10 mouse cellular contexts compared by ENCODE assay signal in the genomic region with DNA sequence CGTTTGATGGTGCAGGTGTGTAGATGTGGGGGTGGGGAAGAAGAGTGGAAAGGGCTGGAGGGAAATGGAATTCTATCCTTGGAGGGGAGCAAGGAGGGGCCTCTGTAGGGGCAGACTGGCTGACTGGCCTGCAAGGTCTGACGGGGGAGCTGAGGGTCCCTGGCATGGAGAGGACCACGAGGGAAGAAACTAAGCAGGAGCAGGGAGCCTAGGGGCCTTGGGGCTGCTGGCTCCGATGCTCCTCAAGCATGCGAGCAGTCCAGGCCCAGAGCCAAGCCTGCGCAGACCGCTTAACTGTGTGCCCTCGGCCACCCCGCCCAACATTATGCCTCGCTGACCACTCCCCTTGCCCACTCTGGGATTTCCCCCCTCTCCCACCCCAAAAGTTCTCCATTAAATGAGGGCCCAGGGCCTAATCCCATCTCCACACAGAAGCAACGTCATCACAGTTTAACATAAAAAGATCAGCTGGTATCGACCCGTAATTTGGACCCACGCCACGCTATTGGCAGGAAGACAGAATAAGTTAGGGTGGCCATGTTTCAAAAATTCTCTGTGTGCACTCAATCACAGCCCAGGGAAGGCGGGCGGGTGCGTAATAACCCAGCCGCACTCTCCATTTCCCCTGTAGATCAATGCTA. TPM values are rescaled to one million over a fixed set of nuclear protein-coding genes. Genes with fewer than 3 reads are reported as not detected.
DNase-seq lines count a peak whose midpoint lies in the region; ATAC-seq lines count a peak whose summit lies in the region.
"Had no signal": no experiment of that assay in that cellular context is flagged by ENCODE, and none has a peak within 500 bp of the region (broad histone marks: within the 10 kb centered on the region; RNA-seq: fewer than 3 reads in every experiment).

No protein-coding gene starts in this region.

- H3K36me3 ChIP-seq in hindbrain, embryonic 13.5 days: no peaks in the 10 kb centered on the region
- H3K36me3 ChIP-seq in hindbrain, embryonic 11.5 days (ENCODE audit: control insufficient read depth, insufficient read depth, low read length): no peaks in the 10 kb centered on the region
- no peaks in the 10 kb centered on the region for H3K36me3 ChIP-seq in kidney, embryonic 14.5 days (ENCODE audit: control insufficient read depth, insufficient read depth, low read length)
- no peaks in the 10 kb centered on the region for H3K36me3 ChIP-seq in stomach, embryonic 14.5 days (ENCODE audit: control insufficient read depth, insufficient read depth, low read length)
- H3K36me3 ChIP-seq: embryonic facial prominence, embryonic 12.5 days had no signal

- no peaks in the 10 kb centered on the region for H3K9me3 ChIP-seq in hindbrain, embryonic 13.5 days
- H3K9me3 ChIP-seq in hindbrain, embryonic 11.5 days (ENCODE audit: control insufficient read depth, low read length): no peaks in the 10 kb centered on the region
- H3K9me3 ChIP-seq in kidney, embryonic 14.5 days (ENCODE audit: control insufficient read depth, low read length): no peaks in the 10 kb centered on the region
- no peaks in the 10 kb centered on the region for H3K9me3 ChIP-seq in stomach, embryonic 14.5 days (ENCODE audit: control insufficient read depth, low read depth, low read length)
- H3K9me3 ChIP-seq: embryonic facial prominence, embryonic 12.5 days had no signal

- peaks cover 87% of the 10 kb centered on the region for H3K27me3 ChIP-seq in hindbrain, embryonic 13.5 days
- peaks cover 20% of the 10 kb centered on the region for H3K27me3 ChIP-seq in hindbrain, embryonic 11.5 days (ENCODE audit: control insufficient read depth, insufficient read depth, low read length)
- no peaks in the 10 kb centered on the region; the same call in 1 of the 2 replicates for H3K27me3 ChIP-seq in kidney, embryonic 14.5 days (ENCODE audit: control insufficient read depth, insufficient read depth, low read length)
- no peaks in the 10 kb centered on the region for H3K27me3 ChIP-seq in stomach, embryonic 14.5 days (ENCODE audit: control insufficient read depth, insufficient read depth, low read length)

- H3K4me3 ChIP-seq in hindbrain, embryonic 13.5 days: no peak overlapping the region
- no peak overlapping the region for H3K4me3 ChIP-seq in hindbrain, embryonic 11.5 days (ENCODE audit: low read depth, low read length)
- H3K4me3 ChIP-seq in kidney, embryonic 14.5 days (ENCODE audit: low read length): no peak overlapping the region
- H3K4me3 ChIP-seq in stomach, embryonic 14.5 days (ENCODE audit: low read depth, low read length): no peak overlapping the region
- H3K4me3 ChIP-seq: embryonic facial prominence, embryonic 12.5 days; myocyte had no signal

- no peak for DNase-seq in hindbrain, embryonic 11.5 days (ENCODE audit: low spot score)
- peak; percentile 42 for DNase-seq in right cerebral cortex, postnatal 4 days
- no peak for DNase-seq in right cerebral cortex, adult 2 months (ENCODE audit: low spot score in 2 of 2)
- DNase-seq in cerebellum, adult 9-10 months: no peak
- no peak for DNase-seq in urinary bladder, postnatal 4 days (ENCODE audit: low spot score in 2 of 2)

- H3K9ac ChIP-seq in hindbrain, embryonic 13.5 days: 0 out of 2 replicates have a peak overlapping the region, but pooled peaks have one; percentile 0
- H3K9ac ChIP-seq in hindbrain, embryonic 11.5 days (ENCODE audit: low read depth, low read length): no peak overlapping the region
- H3K9ac ChIP-seq in kidney, embryonic 14.5 days (ENCODE audit: low read depth, low read length): 0 out of 2 replicates have a peak overlapping the region, but pooled peaks have one; percentile 14
- H3K9ac ChIP-seq in stomach, embryonic 14.5 days (replicated peaks; ENCODE audit: low read depth, low read length): no peak overlapping the region
- H3K9ac ChIP-seq: embryonic facial prominence, embryonic 12.5 days had no signal

- ATAC-seq in hindbrain, embryonic 13.5 days (ENCODE audit: low FRiP score): peak; percentile 54
- no peak for ATAC-seq in hindbrain, embryonic 11.5 days (ENCODE audit: low FRiP score)
- peak; percentile 81 for ATAC-seq in kidney, embryonic 14.5 days (ENCODE audit: low FRiP score, low TSS enrichment)
- 0 out of 2 replicates have a peak, but pooled peaks have one; percentile 35 for ATAC-seq in stomach, embryonic 14.5 days (ENCODE audit: insufficient number of reproducible peaks, insufficient read depth, low FRiP score, low read depth)

- H3K4me1 ChIP-seq in hindbrain, embryonic 13.5 days (replicated peaks): peaks cover 12% of the 10 kb centered on the region
- H3K4me1 ChIP-seq in hindbrain, embryonic 11.5 days (replicated peaks; ENCODE audit: control insufficient read depth, insufficient read depth, low read length): 0 out of 2 replicates have a peak, but pooled peaks cover 5% of the 10 kb centered on the region
- peaks cover 24% of the 10 kb centered on the region for H3K4me1 ChIP-seq in kidney, embryonic 14.5 days (ENCODE audit: control insufficient read depth, insufficient read depth, low read length)
- peaks cover 3% of the 10 kb centered on the region; the same call in 1 of the 2 replicates for H3K4me1 ChIP-seq in stomach, embryonic 14.5 days (ENCODE audit: control insufficient read depth, insufficient read depth, low read length)

- 28% methylated on average over 19 of the region's 19 CpGs for whole genome bisulfite sequencing in hindbrain, embryonic 13.5 days
- WGBS in hindbrain, embryonic 11.5 days: 40% methylated on average over 19 of the region's 19 CpGs
- WGBS in kidney, embryonic 14.5 days: 21% methylated on average over 19 of the region's 19 CpGs
- 40% methylated on average over 19 of the region's 19 CpGs for WGBS in stomach, embryonic 14.5 days

- H3K27ac ChIP-seq in hindbrain, embryonic 13.5 days: no peak overlapping the region
- H3K27ac ChIP-seq in hindbrain, embryonic 11.5 days (ENCODE audit: low read depth, low read length): no peak overlapping the region
- H3K27ac ChIP-seq in kidney, embryonic 14.5 days (ENCODE audit: low read depth, low read length): peak overlapping the region; percentile 91
- H3K27ac ChIP-seq in stomach, embryonic 14.5 days (ENCODE audit: low read length): no peak overlapping the region
- H3K27ac ChIP-seq: embryonic facial prominence, embryonic 12.5 days had no signal

- H3K4me2 ChIP-seq in hindbrain, embryonic 13.5 days: no peak overlapping the region
- H3K4me2 ChIP-seq in hindbrain, embryonic 11.5 days (replicated peaks; ENCODE audit: low read depth, low read length): no peak overlapping the region
- H3K4me2 ChIP-seq in kidney, embryonic 14.5 days (replicated peaks; ENCODE audit: low read depth, low read length): no peak overlapping the region; the same call in 1 of the 2 replicates
- no peak overlapping the region for H3K4me2 ChIP-seq in stomach, embryonic 14.5 days (replicated peaks; ENCODE audit: low read depth, low read length)
- H3K4me2 ChIP-seq: embryonic facial prominence, embryonic 12.5 days had no signal

RNA-seq across cellular contexts. Expression of a gene that starts 37.6 kb away (rescaled TPM):
- 29.8 and 30.5 TPM in 2 replicates for polyA plus RNA-seq in hindbrain, embryonic 13.5 days (2015; fragmentation: Nextera tagmentation; extraction: Ambion mirVana)
- polyA plus RNA-seq in hindbrain, embryonic 11.5 days (2014; fragmentation: Nextera tagmentation; extraction: Ambion mirVana): 41.4 and 44.7 TPM in 2 replicates
- polyA plus RNA-seq in kidney, embryonic 14.5 days (2014; fragmentation: Nextera tagmentation; extraction: Ambion mirVana): 35.6 and 60.0 TPM in 2 replicates
- 56.5 and 56.7 TPM in 2 replicates for polyA plus RNA-seq in stomach, embryonic 14.5 days (2014; fragmentation: Nextera tagmentation; extraction: Ambion mirVana)

Comparison
In these comparisons a context has a peak if more than half of its experiments do, and no peak if none do; other contexts are left out.
1. H3K9ac ChIP-seq: peak in hindbrain, embryonic 13.5 days (single experiment) and kidney, embryonic 14.5 days (single experiment); none in hindbrain, embryonic 11.5 days (single experiment) and stomach, embryonic 14.5 days (single experiment).